Mouse (Mus musculus) embryonic facial prominence, embryonic 12.5 days (tissue): Measurements from ENCODE around the gene Ssbp4. TPM values are rescaled to one million over a fixed set of nuclear protein-coding genes. Genes with fewer than 3 reads are reported as not detected.
A peak's percentile ranks its signal among the peaks of the same experiment; 100 is the strongest.

Experiments used
- ATAC-seq: fragments of 200-750 bp; cut with Nextera tagmentation; 2 replicates; pipeline ENCODE4 v1.8.0; 2017; ENCODE audit not compliant: insufficient number of reproducible peaks, insufficient read depth, low FRiP score, low TSS enrichment
- H3K27ac ChIP-seq: fragments of 300-500 bp; sonication (generic); 2 replicates; pipeline ENCODE4 v1.5.1; 2016; ENCODE audit warnings: mild to moderate bottlenecking
- H3K27me3 ChIP-seq: fragments of 300-500 bp; sonication (generic); 2 replicates; pipeline ENCODE4 v1.6.1; 2016; ENCODE audit warnings: mild to moderate bottlenecking, moderate library complexity
- H3K36me3 ChIP-seq: fragments of 300-500 bp; sonication (generic); 2 replicates; pipeline ENCODE4 v1.6.1; 2016; ENCODE audit warnings: mild to moderate bottlenecking
- H3K4me1 ChIP-seq: fragments of 300-500 bp; sonication (generic); 2 replicates; pipeline ENCODE4 v1.6.1; 2016
- H3K4me2 ChIP-seq: fragments of 300-500 bp; sonication (generic); replicated peaks from 2 replicates; pipeline ENCODE4 v1.6.1; 2016; ENCODE audit warnings: mild to moderate bottlenecking, moderate library complexity
- H3K4me3 ChIP-seq: fragments of 300-500 bp; sonication (generic); 2 replicates; pipeline ENCODE4 v1.5.1; 2016; ENCODE audit warnings: mild to moderate bottlenecking
- H3K9ac ChIP-seq: fragments of 300-500 bp; sonication (generic); 2 replicates; pipeline ENCODE4 v1.6.1; 2016; ENCODE audit warnings: mild to moderate bottlenecking, moderate library complexity
- H3K9me3 ChIP-seq: fragments of 300-500 bp; sonication (generic); 2 replicates; pipeline ENCODE4 v1.6.1; 2016; ENCODE audit warnings: mild to moderate bottlenecking, moderate library complexity
- WGBS: fragments of 180-500 bp; shearing (Covaris S2); methylation state at CpG from one replicate; pipeline ENCODE4 v1.1.7; 2016; 5-methylcytosine and 5-hydroxymethylcytosine counted together
- polyA plus RNA-seq: library from polyadenylated mRNA; unstranded; fragments of >200 nt; fragmentation: Nextera tagmentation; extraction: Ambion mirVana; gene quantifications from 2 replicates; pipeline ENCODE4 v1.2.1, GENCODE M21; 2016

Ssbp4 gene
- polyA plus RNA-seq, 1 experiment from 2014 or later: 134 TPM

GRCm38 (mm10) chr8:70647343-70648163 is 38.9 kb upstream of the Ssbp4 start:
- 43% methylated on average over 8 of the region's 8 CpGs for WGBS
- ATAC-seq: no peak
- Histone ChIP-seq H3K4me2 (no peak overlapping the region), H3K9ac (no peak overlapping the region), H3K36me3 (peaks cover 27% of the 10 kb centered on the region), H3K4me1 (peaks cover 15% of the 10 kb centered on the region), H3K27me3 (no peaks in the 10 kb centered on the region), H3K9me3 (no peaks in the 10 kb centered on the region), H3K4me3 (no peak overlapping the region), H3K27ac (peak overlapping the region; percentile 52)

GRCm38 (mm10) chr8:70646775-70647174 is 38.1 kb upstream of the Ssbp4 start:
- H3K4me3 ChIP-seq: no peak overlapping the region
- no peak overlapping the region for H3K9ac ChIP-seq
- no peaks in the 10 kb centered on the region for H3K9me3 ChIP-seq
- ATAC-seq: no peak
- H3K4me1 ChIP-seq: peaks cover 15% of the 10 kb centered on the region
- no peak overlapping the region for H3K27ac ChIP-seq
- H3K36me3 ChIP-seq: peaks cover 19% of the 10 kb centered on the region
- H3K27me3 ChIP-seq: no peaks in the 10 kb centered on the region
- H3K4me2 ChIP-seq: no peak overlapping the region

- 78% methylated on average over 6 of the region's 6 CpGs for WGBS
- Histone ChIP-seq H3K4me1 (peaks cover 15% of the 10 kb centered on the region), H3K4me2 (no peak overlapping the region), H3K36me3 (peaks cover 15% of the 10 kb centered on the region), H3K4me3 (no peak overlapping the region), H3K9ac (no peak overlapping the region), H3K27me3 (no peaks in the 10 kb centered on the region), H3K9me3 (no peaks in the 10 kb centered on the region), H3K27ac (no peak overlapping the region)
- ATAC-seq: no peak
These were observed 37.7 kb upstream of the Ssbp4 start for GRCm38 (mm10) chr8:70646369-70646768.

- H3K9me3 ChIP-seq: no peaks in the 10 kb centered on the region
- H3K9ac ChIP-seq: peak overlapping the region; percentile 15; the same call in 1 of the 2 replicates
- H3K4me3 ChIP-seq: no peak overlapping the region
- WGBS: 66% methylated on average over 17 of the region's 17 CpGs
- H3K27ac ChIP-seq: no peak overlapping the region
- H3K36me3 ChIP-seq: peaks cover 9% of the 10 kb centered on the region
- no peak overlapping the region for H3K4me2 ChIP-seq
- no peak for ATAC-seq
- H3K27me3 ChIP-seq: no peaks in the 10 kb centered on the region
- H3K4me1 ChIP-seq: peaks cover 15% of the 10 kb centered on the region
These were observed 37.0 kb upstream of the Ssbp4 start for GRCm38 (mm10) chr8:70645501-70646224.

- 69% methylated on average over 2 of the region's 2 CpGs for WGBS
- no peak overlapping the region for H3K4me2 ChIP-seq
- no peaks in the 10 kb centered on the region for H3K9me3 ChIP-seq
- no peaks in the 10 kb centered on the region for H3K36me3 ChIP-seq
- H3K9ac ChIP-seq: no peak overlapping the region
- no peak for ATAC-seq
- no peaks in the 10 kb centered on the region for H3K27me3 ChIP-seq
- H3K4me3 ChIP-seq: no peak overlapping the region
- no peak overlapping the region for H3K27ac ChIP-seq
- peaks cover 10% of the 10 kb centered on the region for H3K4me1 ChIP-seq
These were observed 35.4 kb upstream of the Ssbp4 start for GRCm38 (mm10) chr8:70644065-70644464.

GRCm38 (mm10) chr8:70643019-70643418 is 34.3 kb upstream of the Ssbp4 start:
- Histone ChIP-seq H3K9ac (no peak overlapping the region), H3K4me3 (no peak overlapping the region), H3K36me3 (no peaks in the 10 kb centered on the region), H3K4me1 (peaks cover 10% of the 10 kb centered on the region), H3K9me3 (no peaks in the 10 kb centered on the region), H3K27ac (no peak overlapping the region), H3K4me2 (no peak overlapping the region), H3K27me3 (no peaks in the 10 kb centered on the region)
- ATAC-seq: no peak
- WGBS: 72% methylated on average over 3 of the region's 3 CpGs

- H3K27ac ChIP-seq: no peak overlapping the region
- H3K4me1 ChIP-seq: peaks cover 11% of the 10 kb centered on the region; the same call in 1 of the 2 replicates
- no peak for ATAC-seq
- no peaks in the 10 kb centered on the region for H3K9me3 ChIP-seq
- no peaks in the 10 kb centered on the region for H3K27me3 ChIP-seq
- no peak overlapping the region for H3K9ac ChIP-seq
- WGBS: 79% methylated on average over 9 of the region's 9 CpGs
- H3K4me3 ChIP-seq: no peak overlapping the region
- no peaks in the 10 kb centered on the region for H3K36me3 ChIP-seq
- no peak overlapping the region for H3K4me2 ChIP-seq
These were observed 30.1 kb upstream of the Ssbp4 start for GRCm38 (mm10) chr8:70638752-70639151.

- no peak overlapping the region for H3K4me2 ChIP-seq
- peaks cover 12% of the 10 kb centered on the region; the same call in 1 of the 2 replicates for H3K4me1 ChIP-seq
- no peak overlapping the region for H3K4me3 ChIP-seq
- no peak for ATAC-seq
- no peaks in the 10 kb centered on the region for H3K9me3 ChIP-seq
- no peaks in the 10 kb centered on the region for H3K36me3 ChIP-seq
- WGBS: 43% methylated on average over 8 of the region's 8 CpGs
- peaks cover 10% of the 10 kb centered on the region; the same call in 1 of the 2 replicates for H3K27me3 ChIP-seq
- no peak overlapping the region for H3K27ac ChIP-seq
- H3K9ac ChIP-seq: 0 out of 2 replicates have a peak overlapping the region, but pooled peaks have one; percentile 1
These were observed 28.2 kb upstream of the Ssbp4 start for GRCm38 (mm10) chr8:70636838-70637237.

GRCm38 (mm10) chr8:70635527-70635926 is 26.9 kb upstream of the Ssbp4 start:
- H3K4me3 ChIP-seq: no peak overlapping the region
- H3K4me2 ChIP-seq: no peak overlapping the region
- peaks cover 22% of the 10 kb centered on the region for H3K4me1 ChIP-seq
- no peaks in the 10 kb centered on the region for H3K9me3 ChIP-seq
- no peaks in the 10 kb centered on the region for H3K36me3 ChIP-seq
- no peak for ATAC-seq
- H3K27ac ChIP-seq: no peak overlapping the region
- WGBS: 75% methylated on average over 6 of the region's 6 CpGs
- no peak overlapping the region for H3K9ac ChIP-seq
- H3K27me3 ChIP-seq: peaks cover 22% of the 10 kb centered on the region

- WGBS: 56% methylated on average over 6 of the region's 6 CpGs
- Histone ChIP-seq H3K9me3 (no peaks in the 10 kb centered on the region), H3K4me1 (peaks cover 29% of the 10 kb centered on the region), H3K27ac (no peak overlapping the region), H3K27me3 (peaks cover 22% of the 10 kb centered on the region), H3K9ac (no peak overlapping the region), H3K36me3 (no peaks in the 10 kb centered on the region), H3K4me3 (no peak overlapping the region), H3K4me2 (no peak overlapping the region)
- no peak for ATAC-seq
These were observed 25.4 kb upstream of the Ssbp4 start for GRCm38 (mm10) chr8:70634066-70634465.

- H3K4me3 ChIP-seq: no peak within 1 kb of the TSS
- H3K27me3 ChIP-seq: peaks cover 22% of the 10 kb centered on the region
- 76% methylated on average over 6 of the region's 6 CpGs for WGBS
- H3K4me2 ChIP-seq: 0 out of 2 replicates have a peak within 1 kb of the TSS, but pooled peaks have one; percentile 3
- H3K9me3 ChIP-seq: no peaks in the 10 kb centered on the region
- no peak for ATAC-seq
- peaks cover 29% of the 10 kb centered on the region for H3K4me1 ChIP-seq
- H3K9ac ChIP-seq: no peak within 1 kb of the TSS; the same call in 1 of the 2 replicates
- no peaks in the 10 kb centered on the region for H3K36me3 ChIP-seq
- H3K27ac ChIP-seq: no peak within 1 kb of the TSS
These were observed 23.7 kb upstream of the Ssbp4 start, which contains the start of gene Gdf15 for GRCm38 (mm10) chr8:70632346-70632892. Gene Gdf15 (minus strand): TSS chr8:70632456.
